Mouse (Mus musculus): ENCODE measurements around the gene Tjp2. TPM values are rescaled to one million over a fixed set of nuclear protein-coding genes. Genes with fewer than 3 reads are reported as not detected.

The Tjp2 gene
- polyA plus RNA-seq, 1 experiment, result not detected

DNA sequence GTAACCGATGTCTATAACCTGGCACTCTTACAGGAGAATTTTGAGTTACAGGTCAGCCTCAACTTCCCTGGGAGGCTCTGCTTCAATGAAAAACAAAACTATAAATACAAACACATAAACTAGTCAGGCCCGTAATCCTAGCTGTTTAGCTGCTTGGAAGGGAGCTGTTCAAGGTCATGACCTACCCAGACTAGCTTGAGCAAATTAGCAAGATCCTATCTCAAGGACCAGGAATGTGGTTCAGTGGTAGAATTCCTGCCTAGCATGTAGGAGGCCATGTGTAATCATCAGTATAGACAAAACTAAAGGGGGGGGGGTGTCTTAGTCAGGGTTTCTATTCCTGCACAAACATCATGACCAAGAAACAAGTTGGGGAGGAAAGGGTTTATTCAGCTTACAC is 46.7 kb downstream of the Tjp2 start:
- WGBS, result 99% methylated on average over 2 of the region's 2 CpGs

DNA sequence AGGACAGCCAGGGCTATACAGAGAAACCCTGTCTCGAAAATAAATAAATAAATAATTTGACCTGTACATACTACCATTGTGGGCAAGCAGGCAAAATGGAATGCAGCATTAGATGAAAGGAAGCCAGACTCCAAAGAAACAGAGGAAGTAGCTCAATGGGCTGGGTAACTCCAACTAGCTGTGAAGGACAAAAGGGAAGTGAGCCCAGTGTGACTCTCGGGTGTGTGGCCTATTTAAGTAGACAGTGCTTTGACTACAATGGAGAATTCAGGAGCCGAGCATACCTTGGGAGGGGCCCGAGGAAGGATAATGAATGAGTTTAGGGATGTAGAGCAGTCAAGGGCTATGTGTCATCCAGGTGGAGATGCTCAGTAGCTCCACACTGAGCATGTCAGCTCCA is 48.1 kb downstream of the Tjp2 start:
- WGBS, result 88% methylated on average over 4 of the region's 4 CpGs
- Histone ChIP-seq H3K4me3 (ENCODE audit: insufficient read depth, low read depth, low read length) (no peak overlapping the region), H3K27ac (ENCODE audit: insufficient read depth, low read depth, low read length) (no peak overlapping the region), H3K4me1 (ENCODE audit: control insufficient read depth, insufficient read depth, low read length) (peaks cover 3% of the 10 kb centered on the region)
- TF ChIP-seq CTCF (IDR thresholded peaks at IDR 0.05; ENCODE audit: insufficient read depth, low read depth, low read length) (no peak), POLR2A (IDR thresholded peaks at IDR 0.05; ENCODE audit: insufficient read depth, low read depth, low read length) (no peak)

More for the DNA sequence above, 46.7 kb downstream of the Tjp2 start:
- Histone ChIP-seq H3K27ac (ENCODE audit: insufficient read depth, low read depth, low read length) (no peak overlapping the region), H3K4me1 (ENCODE audit: control insufficient read depth, insufficient read depth, low read length) (peaks cover under 1% of the 10 kb centered on the region), H3K4me3 (ENCODE audit: insufficient read depth, low read depth, low read length) (no peak overlapping the region)
- no peak for TF ChIP-seq CTCF (IDR thresholded peaks at IDR 0.05; ENCODE audit: insufficient read depth, low read depth, low read length)
- TF ChIP-seq POLR2A (IDR thresholded peaks at IDR 0.05; ENCODE audit: insufficient read depth, low read depth, low read length), result no peak

DNA sequence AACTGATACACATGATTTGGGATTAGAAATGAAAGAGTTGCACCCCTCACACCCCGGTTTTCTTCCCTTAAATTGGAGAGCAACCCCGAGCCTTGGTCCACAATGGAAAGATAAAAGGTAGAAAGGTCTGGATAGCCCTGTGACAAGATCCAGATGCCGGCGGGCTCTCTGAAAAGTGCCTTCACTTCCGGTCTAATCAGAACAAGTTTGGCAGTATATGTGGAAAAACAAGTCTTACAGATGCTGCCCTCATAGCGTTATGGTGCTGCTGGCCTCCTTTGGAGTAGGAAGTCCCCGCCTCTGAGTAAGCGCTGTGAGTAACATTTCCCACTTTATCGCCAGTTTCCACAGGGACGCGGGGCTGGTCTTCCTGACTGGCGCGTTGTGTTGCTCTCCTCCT is 49.9 kb downstream of the Tjp2 start:
- peaks cover 3% of the 10 kb centered on the region for H3K4me1 ChIP-seq (ENCODE audit: control insufficient read depth, insufficient read depth, low read length)
- no peak overlapping the region for H3K27ac ChIP-seq (ENCODE audit: insufficient read depth, low read depth, low read length)
- 10% methylated on average over 13 of the region's 13 CpGs for WGBS
- TF ChIP-seq CTCF (IDR thresholded peaks at IDR 0.05; ENCODE audit: insufficient read depth, low read depth, low read length), result no peak
- TF ChIP-seq POLR2A (IDR thresholded peaks at IDR 0.05; ENCODE audit: insufficient read depth, low read depth, low read length), result no peak
- H3K4me3 ChIP-seq (ENCODE audit: insufficient read depth, low read depth, low read length), result no peak overlapping the region

DNA sequence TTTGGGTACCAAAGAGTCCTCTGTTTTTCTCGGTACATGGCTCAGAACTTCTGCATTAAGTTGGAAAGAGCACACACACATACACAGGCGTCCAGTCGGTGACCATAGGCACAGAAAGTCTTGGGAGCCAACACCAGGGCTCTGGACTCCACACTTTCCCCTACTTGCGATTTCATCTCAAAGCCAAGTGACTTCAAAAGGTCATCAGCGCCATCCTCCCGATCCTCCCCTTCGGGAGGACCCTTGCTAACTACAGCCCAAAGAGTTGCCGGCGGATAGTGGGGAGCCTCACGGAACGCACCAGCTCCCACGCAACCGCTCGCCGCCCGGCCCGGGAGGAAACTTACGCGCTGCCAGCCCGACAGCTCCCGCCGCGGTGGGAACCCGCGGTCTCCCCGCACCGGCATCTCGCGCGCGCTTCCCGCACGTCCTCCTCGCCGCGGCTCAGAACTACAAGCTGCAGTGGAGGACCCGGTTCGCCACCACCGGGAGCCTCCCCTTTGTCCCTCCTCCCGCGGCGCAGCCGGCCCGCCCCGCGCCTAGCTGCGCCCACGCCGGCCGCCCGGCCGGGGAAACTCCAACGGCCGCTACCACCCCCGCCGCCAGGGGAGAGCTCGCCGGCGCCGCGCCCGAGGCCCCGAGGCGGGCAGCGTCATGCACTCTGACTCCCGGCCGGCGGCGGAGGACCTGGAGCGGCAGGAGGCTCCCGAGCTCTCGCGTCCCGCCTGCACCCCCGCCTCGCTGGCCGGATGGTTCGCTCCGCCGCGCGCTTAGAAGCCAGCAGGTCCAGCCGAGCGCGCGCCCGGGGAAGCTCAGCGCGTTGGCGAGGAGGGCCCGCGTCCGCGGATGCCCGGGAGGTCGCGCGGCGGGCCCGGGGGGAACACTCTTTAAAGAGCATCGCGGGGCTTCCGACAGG is 51.0 kb downstream of the Tjp2 start:
- Histone ChIP-seq H3K4me3 (ENCODE audit: insufficient read depth, low read depth, low read length) (peak overlapping the region; percentile 55), H3K4me1 (ENCODE audit: control insufficient read depth, insufficient read depth, low read length) (peaks cover 3% of the 10 kb centered on the region), H3K27ac (ENCODE audit: insufficient read depth, low read depth, low read length) (peak overlapping the region; percentile 21; the same call in 1 of the 2 replicates)
- WGBS, result under 1% methylated on average over 102 of the region's 103 CpGs
- TF ChIP-seq CTCF (IDR thresholded peaks at IDR 0.05; ENCODE audit: insufficient read depth, low read depth, low read length) (no peak), POLR2A (IDR thresholded peaks at IDR 0.05; ENCODE audit: insufficient read depth, low read depth, low read length) (no peak)

DNA sequence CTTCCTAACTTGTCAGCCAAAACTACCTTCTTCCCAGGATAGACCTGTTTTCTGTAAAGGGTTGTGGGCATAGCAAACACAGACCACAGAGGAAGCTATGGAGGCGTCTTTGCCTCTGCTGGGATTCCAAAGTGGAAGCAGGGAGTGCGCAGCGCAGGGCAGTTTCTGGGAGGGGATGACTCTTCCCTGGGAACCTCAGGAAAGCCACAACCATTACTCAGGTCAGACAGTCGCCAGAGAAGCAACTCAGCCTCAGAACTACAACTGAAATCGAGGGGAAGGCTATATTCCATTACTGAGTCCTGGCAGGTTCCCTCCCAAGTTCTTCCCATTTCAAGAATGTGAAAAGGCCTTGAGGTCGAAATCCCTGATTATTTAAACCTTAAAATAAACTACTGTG is 51.8 kb downstream of the Tjp2 start:
- H3K4me3 ChIP-seq (ENCODE audit: insufficient read depth, low read depth, low read length), result no peak overlapping the region
- H3K4me1 ChIP-seq (ENCODE audit: control insufficient read depth, insufficient read depth, low read length), result peaks cover 3% of the 10 kb centered on the region
- H3K27ac ChIP-seq (ENCODE audit: insufficient read depth, low read depth, low read length), result no peak overlapping the region
- WGBS, result 47% methylated on average over 6 of the region's 6 CpGs
- TF ChIP-seq POLR2A (IDR thresholded peaks at IDR 0.05; ENCODE audit: insufficient read depth, low read depth, low read length) (no peak), CTCF (IDR thresholded peaks at IDR 0.05; ENCODE audit: insufficient read depth, low read depth, low read length) (no peak)

DNA sequence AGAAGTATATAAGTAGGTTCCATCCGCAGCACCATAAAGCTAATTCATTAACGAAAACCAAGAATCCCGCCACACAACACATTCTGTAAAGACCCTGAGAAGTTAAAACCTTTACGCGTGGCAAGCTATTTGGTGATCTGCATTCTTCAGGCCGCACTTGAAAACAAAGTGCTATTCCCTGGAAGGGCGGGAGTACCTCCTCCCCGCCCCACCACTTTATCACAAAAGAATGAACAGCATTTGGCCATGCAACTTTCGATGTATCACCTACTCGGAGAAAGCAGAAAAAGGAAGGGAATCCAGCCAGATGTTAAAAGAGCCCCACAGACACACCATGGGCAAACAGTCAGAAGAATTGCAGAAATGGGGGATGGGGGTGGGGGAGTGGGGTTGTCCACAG is 56.3 kb downstream of the Tjp2 start:
- Histone ChIP-seq H3K4me3 (ENCODE audit: insufficient read depth, low read depth, low read length) (no peak overlapping the region), H3K4me1 (ENCODE audit: control insufficient read depth, insufficient read depth, low read length) (peaks cover 7% of the 10 kb centered on the region), H3K27ac (ENCODE audit: insufficient read depth, low read depth, low read length) (no peak overlapping the region)
- 90% methylated on average over 10 of the region's 10 CpGs for WGBS
- TF ChIP-seq CTCF (IDR thresholded peaks at IDR 0.05; ENCODE audit: insufficient read depth, low read depth, low read length) (no peak), POLR2A (IDR thresholded peaks at IDR 0.05; ENCODE audit: insufficient read depth, low read depth, low read length) (no peak)

DNA sequence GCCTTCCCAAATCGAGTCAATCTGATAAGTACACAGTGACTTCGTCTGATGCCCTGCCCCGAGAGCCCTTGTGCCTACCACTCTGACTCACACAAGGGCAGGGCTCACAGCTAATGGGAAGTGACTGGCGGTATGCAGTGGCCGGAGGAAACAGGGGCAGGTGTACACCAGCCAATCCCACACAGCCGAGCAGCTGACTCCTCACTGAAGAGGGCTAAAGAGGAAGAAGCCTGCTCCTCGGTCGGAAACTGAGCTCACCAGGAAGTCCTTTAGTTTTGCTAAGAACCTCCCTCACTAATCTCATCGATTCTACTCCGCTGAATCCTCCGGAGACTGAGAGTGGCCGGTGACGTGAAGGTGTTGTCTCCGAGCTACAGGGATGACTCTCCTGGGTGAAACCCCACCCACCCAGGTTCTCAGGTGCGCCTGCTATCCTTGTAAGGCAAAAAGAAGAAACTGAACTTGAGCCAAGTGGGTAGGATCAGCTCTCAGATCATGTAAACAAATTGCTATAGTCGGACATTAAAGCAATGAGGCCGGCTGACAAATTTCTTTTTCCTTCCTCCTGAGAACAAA is 58.2 kb downstream of the Tjp2 start:
- TF ChIP-seq POLR2A (IDR thresholded peaks at IDR 0.05; ENCODE audit: insufficient read depth, low read depth, low read length), result no peak
- no peak for TF ChIP-seq CTCF (IDR thresholded peaks at IDR 0.05; ENCODE audit: insufficient read depth, low read depth, low read length)
- WGBS, result 43% methylated on average over 17 of the region's 17 CpGs
- H3K4me3 ChIP-seq (ENCODE audit: insufficient read depth, low read depth, low read length), result no peak overlapping the region
- H3K4me1 ChIP-seq (ENCODE audit: control insufficient read depth, insufficient read depth, low read length), result peaks cover 3% of the 10 kb centered on the region; the same call in 1 of the 2 replicates
- no peak overlapping the region for H3K27ac ChIP-seq (ENCODE audit: insufficient read depth, low read depth, low read length)

DNA sequence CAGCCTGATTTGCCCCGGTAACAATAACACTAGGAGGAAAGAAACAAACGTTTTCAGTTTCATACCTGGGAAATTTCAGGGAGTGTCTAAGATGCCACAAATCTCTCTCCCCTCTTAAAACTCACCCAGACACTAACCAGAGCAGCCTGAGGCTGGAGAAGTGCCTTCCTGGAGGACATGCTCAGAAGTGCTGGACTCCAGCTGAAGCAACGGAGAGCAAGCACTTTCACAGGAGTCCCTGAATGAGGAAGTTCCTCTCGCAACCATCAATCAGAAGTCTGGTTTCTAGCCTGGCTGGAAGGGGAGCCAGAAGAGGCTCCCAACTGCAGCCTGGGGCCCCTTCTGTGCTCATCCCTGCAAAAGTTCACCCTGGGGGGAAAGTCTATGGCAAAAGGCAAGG is 60.9 kb downstream of the Tjp2 start:
- TF ChIP-seq CTCF (IDR thresholded peaks at IDR 0.05; ENCODE audit: insufficient read depth, low read depth, low read length) (no peak), POLR2A (IDR thresholded peaks at IDR 0.05; ENCODE audit: insufficient read depth, low read depth, low read length) (no peak)
- H3K27ac ChIP-seq (ENCODE audit: insufficient read depth, low read depth, low read length), result no peak overlapping the region
- 76% methylated on average over 4 of the region's 4 CpGs for WGBS

DNA sequence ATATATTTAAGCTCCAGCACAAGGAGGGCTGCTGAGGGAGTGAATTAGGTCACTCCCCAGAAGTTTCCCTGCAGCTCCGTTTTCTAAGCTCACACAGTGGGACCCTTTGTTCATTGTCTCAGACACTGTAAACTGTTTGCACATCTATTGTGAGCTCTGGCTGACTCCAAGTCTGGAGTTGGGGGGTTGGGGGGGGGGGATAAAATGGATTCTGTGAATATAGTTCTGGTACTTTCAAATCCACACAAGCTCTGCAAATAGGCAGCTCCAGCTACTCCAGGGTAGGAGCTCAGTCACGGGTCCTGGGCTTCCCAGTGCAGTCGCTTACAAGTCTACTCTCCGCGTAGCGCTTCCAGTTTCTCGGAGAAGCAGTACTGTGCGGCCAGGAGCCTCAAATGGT is 64.4 kb downstream of the Tjp2 start:
- H3K27ac ChIP-seq (ENCODE audit: insufficient read depth, low read depth, low read length), result no peak overlapping the region
- WGBS, result 50% methylated on average over 8 of the region's 8 CpGs
- no peak overlapping the region for H3K4me3 ChIP-seq (ENCODE audit: insufficient read depth, low read depth, low read length)
- no peaks in the 10 kb centered on the region for H3K4me1 ChIP-seq (ENCODE audit: control insufficient read depth, insufficient read depth, low read length)
- TF ChIP-seq POLR2A (IDR thresholded peaks at IDR 0.05; ENCODE audit: insufficient read depth, low read depth, low read length) (no peak), CTCF (IDR thresholded peaks at IDR 0.05; ENCODE audit: insufficient read depth, low read depth, low read length) (no peak)

More for the DNA sequence above, 60.9 kb downstream of the Tjp2 start:
- no peak overlapping the region for H3K4me3 ChIP-seq (ENCODE audit: insufficient read depth, low read depth, low read length)
- peaks cover 3% of the 10 kb centered on the region; the same call in 1 of the 2 replicates for H3K4me1 ChIP-seq (ENCODE audit: control insufficient read depth, insufficient read depth, low read length)

Measured in olfactory bulb, adult 2 months (tissue).